Mouse (Mus musculus): ENCODE measurements around the gene Gm266.

- no peak for TF ChIP-seq MAX (IDR thresholded peaks at IDR 0.05; ENCODE audit: low read depth)
- no peak for TF ChIP-seq POLR2A (IDR thresholded peaks at IDR 0.05; ENCODE audit: insufficient read length, low read depth)
- TF ChIP-seq E2F4 (IDR thresholded peaks at IDR 0.05; ENCODE audit: insufficient read depth): no peak
- no peak for TF ChIP-seq TCF12 (IDR thresholded peaks at IDR 0.05; ENCODE audit: insufficient read depth, poor library complexity, severe bottlenecking)
- TF ChIP-seq MYOD1 (IDR thresholded peaks at IDR 0.05; ENCODE audit: control insufficient read depth in 1 of 3, insufficient read length in 2 of 3, low read depth in 2 of 3): no peak
- no peak for TF ChIP-seq POLR2AphosphoS2 (IDR thresholded peaks at IDR 0.05; ENCODE audit: insufficient read length, low read depth)
- TF ChIP-seq REST (IDR thresholded peaks at IDR 0.05; ENCODE audit: insufficient read depth, insufficient read length): no peak
- no peak for TF ChIP-seq MYOG (IDR thresholded peaks at IDR 0.05; ENCODE audit: control insufficient read depth in 1 of 3, insufficient read depth in 1 of 3, insufficient read length in 2 of 3, low read depth in 2 of 3)
- no peak for TF ChIP-seq USF1 (IDR thresholded peaks at IDR 0.05; ENCODE audit: low read depth)
- no peak for TF ChIP-seq SRF (IDR thresholded peaks at IDR 0.05; ENCODE audit: control insufficient read depth, insufficient read length, low read depth)
- TF ChIP-seq CEBPB (IDR thresholded peaks at IDR 0.05; ENCODE audit: insufficient read depth, poor library complexity, severe bottlenecking): no peak
Measured at GRCm38 (mm10) chr12:111451561-111451960, 34.1 kb downstream of the Gm266 start.

Measured in myocyte (in vitro differentiated cells).